Mouse (Mus musculus): ENCODE results near the gene Gm28051. TPM values are rescaled to one million over a fixed set of nuclear protein-coding genes. Genes with fewer than 3 reads are reported as not detected.

The Gm28051 gene
- total and polyA plus RNA-seq, 3 experiments: not detected

- H3K9me3 ChIP-seq (replicated peaks; ENCODE audit: low read length): peaks cover 2% of the 10 kb centered on the region
- in situ Hi-C loops (cut with MboI; ENCODE audit: low pct_ligation_motif_present, low pct_unique_long_range_greater_than_20kb, low sequenced_read_pairs) (loop anchor here (10.0 kb wide), 1 partner anchor 45 kb away; no protein-coding TSS in a partner anchor), dilution Hi-C loops (cut with MboI; ENCODE audit: extremely low pct_ligation_motif_present, extremely low pct_unique_long_range_greater_than_20kb, low sequenced_read_pairs) (no loop called here)
- peak overlapping the region in 2 of 3 experiments; percentile 14 to 18 for H3K4me3 ChIP-seq (replicated peaks in 1 of 3; ENCODE audit: low read depth in 2 of 3, low read length in 2 of 3, poor library complexity in 1 of 3)
- H3K27me3 ChIP-seq (replicated peaks): no peaks in the 10 kb centered on the region
- peaks cover 2 to 53% of the 10 kb centered on the region in 2 experiments for H3K36me3 ChIP-seq (replicated peaks in 1 of 2; ENCODE audit: control insufficient read depth in 1 of 2, insufficient read depth in 1 of 2, low read length in 1 of 2)
- peaks cover 48% of the 10 kb centered on the region for H3K79me2 ChIP-seq (replicated peaks; ENCODE audit: control insufficient read depth, extremely low read depth, insufficient read depth, poor library complexity, severe bottlenecking)
- peak overlapping the region; percentile 37 for H3K27ac ChIP-seq (ENCODE audit: insufficient read depth, low read depth)
- peak; percentile 66 for DNase-seq (ENCODE audit: extremely low read depth)
- TF ChIP-seq UBTF (IDR thresholded peaks at IDR 0.05; ENCODE audit: low read depth, low read length) (peak; percentile 78; the same call in 1 of the 2 replicates), SIN3A (IDR thresholded peaks at IDR 0.05; ENCODE audit: low read length) (0 out of 2 replicates have a peak, but pooled peaks have one; percentile 51), RCOR1 (conservative IDR thresholded peaks at IDR 0.05; ENCODE audit: low read depth, low read length) (no peak), E2F4 (IDR thresholded peaks at IDR 0.05; ENCODE audit: insufficient replicate concordance, low read depth, low read length) (no peak), HCFC1 (IDR thresholded peaks at IDR 0.05; ENCODE audit: low read depth, low read length) (0 out of 2 replicates have a peak, but pooled peaks have one; percentile 10), IRF4 (IDR thresholded peaks at IDR 0.05; ENCODE audit: low read depth, low read length) (no peak), ZKSCAN1 (IDR thresholded peaks at IDR 0.05; ENCODE audit: borderline replicate concordance, low read depth, low read length) (no peak), CHD1 (IDR thresholded peaks at IDR 0.05; ENCODE audit: low read depth, low read length) (peak; percentile 82; the same call in 1 of the 2 replicates), POLR2AphosphoS2 (IDR thresholded peaks at IDR 0.05; ENCODE audit: low read depth, low read length) (no peak), ZMIZ1 (IDR thresholded peaks at IDR 0.05; ENCODE audit: low read depth, low read length) (no peak), POLR2A (IDR thresholded peaks at IDR 0.05; ENCODE audit: low read depth, low read length) (peak; percentile 47), PAX5 (IDR thresholded peaks at IDR 0.05; ENCODE audit: low read length) (no peak), MEF2A (IDR thresholded peaks at IDR 0.05; ENCODE audit: borderline replicate concordance, low read depth, low read length) (no peak; the same call in 1 of the 2 replicates), JUN (IDR thresholded peaks at IDR 0.05; ENCODE audit: insufficient read depth, low read depth, low read length) (no peak), MYC (IDR thresholded peaks at IDR 0.05; ENCODE audit: low read depth, low read length) (no peak), MAZ (IDR thresholded peaks at IDR 0.05; ENCODE audit: low read depth, low read length) (0 out of 2 replicates have a peak, but pooled peaks have one; percentile 33), ELF1 (IDR thresholded peaks at IDR 0.05; ENCODE audit: low read depth, low read length) (peak; percentile 62; the same call in 1 of the 2 replicates), MAX (IDR thresholded peaks at IDR 0.05; ENCODE audit: low read length) (0 out of 2 replicates have a peak, but pooled peaks have one; percentile 29), EP300 (IDR thresholded peaks at IDR 0.05; ENCODE audit: low read length) (0 out of 2 replicates have a peak, but pooled peaks have one; percentile 18), TBP (conservative IDR thresholded peaks at IDR 0.05; ENCODE audit: low read depth, low read length) (0 out of 2 replicates have a peak, but pooled peaks have one; percentile 39), MAFK (IDR thresholded peaks at IDR 0.05; ENCODE audit: insufficient replicate concordance, low read length) (no peak), USF2 (conservative IDR thresholded peaks at IDR 0.05; ENCODE audit: low read depth, low read length) (no peak), MXI1 (IDR thresholded peaks at IDR 0.05; ENCODE audit: low read depth, low read length) (peak; percentile 52; the same call in 1 of the 2 replicates), ETS1 (conservative IDR thresholded peaks at IDR 0.05; ENCODE audit: low read depth, low read length) (no peak), RAD21 (IDR thresholded peaks at IDR 0.05; ENCODE audit: low read depth, low read length) (no peak), JUND (conservative IDR thresholded peaks at IDR 0.05; ENCODE audit: low read depth, low read length) (no peak), ZNF384 (IDR thresholded peaks at IDR 0.05; ENCODE audit: low read depth, low read length) (no peak), KAT2A (IDR thresholded peaks at IDR 0.05; ENCODE audit: insufficient replicate concordance, low read length) (no peak), CTCF (conservative IDR thresholded peaks at IDR 0.05 in 1 of 2, IDR thresholded peaks at IDR 0.05 in 1 of 2; ENCODE audit: low read depth in 2 of 2, low read length in 2 of 2) (peak in 1 of 2 experiments; percentile 13; a peak in 1 of 4 replicates), NRF1 (IDR thresholded peaks at IDR 0.05; ENCODE audit: low read depth, low read length) (no peak), NELFE (IDR thresholded peaks at IDR 0.05; ENCODE audit: low read depth, low read length) (0 out of 2 replicates have a peak, but pooled peaks have one; percentile 36)
- H3K4me2 ChIP-seq (ENCODE audit: insufficient read depth, low read depth, poor library complexity, severe bottlenecking): peak overlapping the region; percentile 70
- H3K4me1 ChIP-seq (ENCODE audit: control insufficient read depth in 1 of 2, insufficient read depth in 2 of 2): peaks cover 22 to 78% of the 10 kb centered on the region in 2 experiments
- H3K9ac ChIP-seq (ENCODE audit: insufficient read depth, low read depth): peak overlapping the region; percentile 37
These were observed 67.6 kb downstream of the Gm28051 start for GRCm38 (mm10) chr12:102689773-102690563.
